Mouse (Mus musculus) ES-Bruce4 (cell line): ENCODE results near the gene Zcchc17.

Experiments
- CTCF ChIP-seq: IDR thresholded peaks from one replicate; pipeline ENCODE4 v1.8.1; 2011; ENCODE audit warnings: low read depth, low read length
- POLR2A ChIP-seq: IDR thresholded peaks from one replicate; pipeline ENCODE4 v1.8.1; 2011; ENCODE audit warnings: low read length; ENCODE audit not compliant: insufficient read depth

DNA sequence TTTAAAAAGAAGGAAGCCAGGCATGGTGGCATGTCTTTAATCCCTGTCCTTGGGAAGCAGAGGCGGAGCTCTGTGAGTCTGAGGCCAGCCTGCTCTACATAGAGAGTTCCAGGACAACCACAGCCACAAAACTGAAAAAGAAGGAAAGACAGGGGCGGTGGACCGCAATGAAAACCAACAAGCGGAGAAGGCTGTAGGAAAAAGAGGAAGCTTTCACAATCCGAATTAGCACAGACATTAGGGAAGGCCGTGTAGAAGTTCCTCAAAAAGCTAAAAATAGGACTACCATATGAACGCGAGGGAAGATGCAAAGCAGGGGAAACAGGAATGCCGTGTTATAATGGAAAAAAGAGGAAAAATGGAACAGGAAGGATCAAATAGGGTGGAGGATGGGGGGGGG, 75.9 kb downstream of the Zcchc17 start:
- TF ChIP-seq POLR2A (no peak), CTCF (no peak)
